Mouse (Mus musculus) spleen, adult 2 months (tissue): ENCODE results near the gene Tardbp. TPM values are rescaled to one million over a fixed set of nuclear protein-coding genes. Genes with fewer than 3 reads are reported as not detected.

Experiments
- DNase-seq, 2 experiments: peaks; one replicate each; pipeline versions ENCODE4 v3.0.0 to v3.0.0-alpha.2; 2012 to 2021; ENCODE audit warnings: low spot score in 2 of 2, low read depth in 1 of 2
- H3K27ac ChIP-seq: fragments of 200-500 bp; 2 replicates; pipeline ENCODE4 v1.5.1; 2012; ENCODE audit warnings: low read length, inconsistent platforms; ENCODE audit not compliant: insufficient read depth
- H3K27me3 ChIP-seq: fragments of 200-500 bp; 2 replicates; pipeline ENCODE4 v1.6.1; 2012; ENCODE audit warnings: mild to moderate bottlenecking, moderate library complexity, low read length, inconsistent platforms; ENCODE audit not compliant: control insufficient read depth, insufficient read depth
- H3K36me3 ChIP-seq: fragments of 200-500 bp; 2 replicates; pipeline ENCODE4 v1.6.1; 2012; ENCODE audit warnings: mild to moderate bottlenecking, low read length, inconsistent platforms; ENCODE audit not compliant: control insufficient read depth, insufficient read depth
- H3K4me1 ChIP-seq: fragments of 200-500 bp; 2 replicates; pipeline ENCODE4 v1.6.1; 2011; ENCODE audit warnings: inconsistent platforms; ENCODE audit not compliant: control insufficient read depth, insufficient read depth, insufficient read length
- H3K4me3 ChIP-seq: fragments of 200-500 bp; 2 replicates; pipeline ENCODE4 v1.5.1; 2011; ENCODE audit warnings: mild to moderate bottlenecking, inconsistent platforms; ENCODE audit not compliant: insufficient read depth, insufficient read length; ENCODE audit errors: extremely low read depth
- CTCF ChIP-seq: fragments of 200-500 bp; IDR thresholded peaks from 2 replicates; pipeline ENCODE4 v1.5.1; 2011; ENCODE audit warnings: mild to moderate bottlenecking, inconsistent platforms; ENCODE audit not compliant: insufficient read depth, insufficient read length, insufficient replicate concordance; ENCODE audit errors: extremely low read depth
- POLR2A ChIP-seq: fragments of 200-500 bp; IDR thresholded peaks from 2 replicates; pipeline ENCODE4 v1.6.1; 2011; ENCODE audit warnings: low read depth, low read length, inconsistent platforms
- WGBS: fragments of 180-500 bp; shearing (Covaris S2); methylation state at CpG from one replicate; pipeline ENCODE4 v1.1.7; 2018; 5-methylcytosine and 5-hydroxymethylcytosine counted together
- polyA plus RNA-seq: library from polyadenylated mRNA; depleted of rRNA; stranded (reverse); fragments of >200 nt; gene quantifications from 2 replicates; pipeline ENCODE4 v1.2.3, GENCODE M21; 2012; rRNA removed

Gene Tardbp
- polyA plus RNA-seq, 1 experiment, result 57.0 TPM

GRCm38 (mm10) chr4:148581422-148581821 is 45.4 kb downstream of the Tardbp start:
- Histone ChIP-seq H3K27ac (no peak overlapping the region), H3K4me1 (peaks cover 4% of the 10 kb centered on the region; the same call in 1 of the 2 replicates), H3K27me3 (no peaks in the 10 kb centered on the region), H3K4me3 (no peak overlapping the region), H3K36me3 (peaks cover 31% of the 10 kb centered on the region)
- no peak for TF ChIP-seq POLR2A
- no peak for TF ChIP-seq CTCF
- DNase-seq, result no peak
- 95% methylated on average over 5 of the region's 5 CpGs for WGBS

GRCm38 (mm10) chr4:148580765-148581164 is 46.1 kb downstream of the Tardbp start:
- Histone ChIP-seq H3K27ac (no peak overlapping the region), H3K4me3 (no peak overlapping the region), H3K4me1 (peaks cover 4% of the 10 kb centered on the region; the same call in 1 of the 2 replicates), H3K36me3 (peaks cover 37% of the 10 kb centered on the region), H3K27me3 (no peaks in the 10 kb centered on the region)
- TF ChIP-seq POLR2A (no peak), CTCF (no peak)
- no peak for DNase-seq
- 93% methylated on average over 9 of the region's 9 CpGs for WGBS

- no peak overlapping the region for H3K4me3 ChIP-seq
- DNase-seq, result no peak
- TF ChIP-seq CTCF (no peak), POLR2A (no peak)
- H3K27me3 ChIP-seq, result no peaks in the 10 kb centered on the region
- H3K4me1 ChIP-seq, result no peaks in the 10 kb centered on the region
- H3K36me3 ChIP-seq, result peaks cover 66% of the 10 kb centered on the region
- WGBS, result 88% methylated on average over 7 of the region's 7 CpGs
- H3K27ac ChIP-seq, result no peak overlapping the region
Measured at GRCm38 (mm10) chr4:148573222-148573621, 53.6 kb downstream of the Tardbp start.

GRCm38 (mm10) chr4:148570693-148571295 is 56.0 kb downstream of the Tardbp start:
- H3K36me3 ChIP-seq, result peaks cover 68% of the 10 kb centered on the region
- H3K4me3 ChIP-seq, result no peak overlapping the region
- H3K27me3 ChIP-seq, result no peaks in the 10 kb centered on the region
- TF ChIP-seq CTCF (no peak), POLR2A (no peak)
- 96% methylated on average over 9 of the region's 9 CpGs for WGBS
- DNase-seq, result no peak
- H3K4me1 ChIP-seq, result no peaks in the 10 kb centered on the region
- H3K27ac ChIP-seq, result no peak overlapping the region

- TF ChIP-seq CTCF (no peak), POLR2A (no peak)
- no peaks in the 10 kb centered on the region for H3K27me3 ChIP-seq
- DNase-seq, result no peak
- 91% methylated on average over 10 of the region's 10 CpGs for WGBS
- peaks cover 71% of the 10 kb centered on the region for H3K36me3 ChIP-seq
- H3K4me1 ChIP-seq, result no peaks in the 10 kb centered on the region
- H3K4me3 ChIP-seq, result no peak overlapping the region
- H3K27ac ChIP-seq, result no peak overlapping the region
Measured at GRCm38 (mm10) chr4:148570138-148570537, 56.7 kb downstream of the Tardbp start.

- H3K4me1 ChIP-seq, result no peaks in the 10 kb centered on the region
- 94% methylated on average over 12 of the region's 12 CpGs for WGBS
- H3K27ac ChIP-seq, result no peak overlapping the region
- TF ChIP-seq CTCF (no peak), POLR2A (no peak)
- DNase-seq, result no peak
- no peak overlapping the region for H3K4me3 ChIP-seq
- no peaks in the 10 kb centered on the region for H3K27me3 ChIP-seq
- peaks cover 63% of the 10 kb centered on the region for H3K36me3 ChIP-seq
Measured at GRCm38 (mm10) chr4:148563595-148563994, 63.2 kb downstream of the Tardbp start.

- Histone ChIP-seq H3K4me3 (no peak overlapping the region), H3K36me3 (peaks cover 55% of the 10 kb centered on the region), H3K27ac (no peak overlapping the region), H3K4me1 (no peaks in the 10 kb centered on the region; the same call in 1 of the 2 replicates), H3K27me3 (no peaks in the 10 kb centered on the region)
- 96% methylated on average over 17 of the region's 17 CpGs for WGBS
- TF ChIP-seq POLR2A, result no peak
- TF ChIP-seq CTCF, result no peak
- no peak for DNase-seq
Measured at GRCm38 (mm10) chr4:148562676-148563075, 64.1 kb downstream of the Tardbp start.

Other genes starting within 250 kb of the Tardbp start
- gene Ubiad1, start 182.2 kb downstream of the Tardbp start, polyA plus RNA-seq, result 11.3 and 13.2 TPM in 2 replicates
- gene Mtor, start 178.4 kb downstream of the Tardbp start, polyA plus RNA-seq, result 14.2 and 14.6 TPM in 2 replicates
- 1.3 and 3.6 TPM in 2 replicates for gene Angptl7, start 126.6 kb downstream of the Tardbp start, polyA plus RNA-seq
- 29.2 and 31.6 TPM in 2 replicates for gene Exosc10, start 68.6 kb downstream of the Tardbp start, polyA plus RNA-seq
- gene Srm, start 35.5 kb downstream of the Tardbp start, polyA plus RNA-seq, result 55.7 and 80.0 TPM in 2 replicates
- gene Masp2, start 24.5 kb downstream of the Tardbp start, polyA plus RNA-seq, result 0.26 and 1.3 TPM in 2 replicates
- 0.07 TPM in 1 of 2 replicates, not detected in the other for gene Gm572, start 16.3 kb upstream of the Tardbp start, polyA plus RNA-seq
- gene Casz1, start 177.4 kb upstream of the Tardbp start, polyA plus RNA-seq, result 6.0 and 9.1 TPM in 2 replicates